Mouse (Mus musculus) small intestine, adult 2 months (tissue): ENCODE measurements at regions not wholly inside any gene's neighbourhood (a gene's known extent, or its start where the extent isn't known, plus 50 kb on each side); places are given as distances from the start of the nearest gene placed in this dataset.

Experiments
- CTCF ChIP-seq: fragments of 200-500 bp; IDR thresholded peaks from 2 replicates; pipeline ENCODE4 v1.5.1; 2012; ENCODE audit warnings: low read depth, mild to moderate bottlenecking, control low read depth, inconsistent platforms, low read length, moderate library complexity, mixed read lengths; ENCODE audit not compliant: insufficient replicate concordance, insufficient read length; ENCODE audit errors: extremely low read depth
- POLR2A ChIP-seq: fragments of 200-500 bp; IDR thresholded peaks from 2 replicates; pipeline ENCODE4 v1.6.1; 2012; ENCODE audit warnings: low read depth, mild to moderate bottlenecking, control low read depth, inconsistent platforms, low read length, moderate library complexity

- TF ChIP-seq CTCF (no peak), POLR2A (no peak)
These were observed 72.3 kb downstream of the Gm12689 start for GRCm38 (mm10) chr4:99368036-99368435.
